Mouse (Mus musculus): ENCODE data around the gene Olfr91. TPM values are rescaled to one million over a fixed set of nuclear protein-coding genes. Genes with fewer than 3 reads are reported as not detected.
"Not testable (repeated sequence)": the region's sequence is repeated elsewhere in the genome, so short reads cannot be mapped to it uniquely, and the experiment has no call there.

Gene Olfr91
- polyA plus RNA-seq (2012; fragmentation: generic; extraction: Trizol), result not detected

DNA sequence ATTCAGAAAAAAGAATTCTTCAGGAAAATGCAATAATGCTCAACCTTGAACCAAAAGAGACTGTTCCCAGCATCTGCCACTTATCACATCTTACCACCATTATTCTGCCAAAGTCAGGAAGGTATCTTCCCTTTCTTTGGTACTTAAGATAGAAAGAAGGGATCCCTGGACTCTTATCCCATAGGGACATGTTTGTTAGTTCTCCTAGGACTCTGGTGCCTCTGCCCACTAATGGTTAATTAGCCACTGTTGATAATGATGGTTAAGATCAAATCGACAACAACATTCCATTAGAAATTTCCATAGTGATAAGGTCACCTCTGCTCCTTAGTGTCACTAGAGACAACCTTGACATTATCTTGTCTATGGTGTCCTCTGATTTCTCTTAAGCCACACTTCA is at the start of gene Olfr91:
Gene Olfr91 (minus strand): TSS at position 101 of the 400 bp plus-strand sequence.
- H3K36me3 ChIP-seq (ENCODE audit: control insufficient read depth, insufficient read depth), result no peaks in the 10 kb centered on the region
- no peak within 1 kb of the TSS for H3ac ChIP-seq (ENCODE audit: control insufficient read depth, insufficient read length)
- H3K27me3 ChIP-seq (ENCODE audit: control insufficient read depth, insufficient read depth, insufficient read length), result no peaks in the 10 kb centered on the region
- H3K79me2 ChIP-seq (ENCODE audit: control insufficient read depth, insufficient read depth), result no peaks in the 10 kb centered on the region
- H3K4me2 ChIP-seq (ENCODE audit: low read depth), result no peak within 1 kb of the TSS
- H3K4me3 ChIP-seq, result no peak within 1 kb of the TSS
- TF ChIP-seq TCF12 (IDR thresholded peaks at IDR 0.05; ENCODE audit: insufficient read depth, poor library complexity, severe bottlenecking), result no peak
- TF ChIP-seq USF1 (IDR thresholded peaks at IDR 0.05; ENCODE audit: low read depth), result no peak
- no peak for TF ChIP-seq E2F4 (IDR thresholded peaks at IDR 0.05; ENCODE audit: insufficient read depth)
- no peak for TF ChIP-seq TCF3 (IDR thresholded peaks at IDR 0.05; ENCODE audit: insufficient read length, low read depth)
- TF ChIP-seq MYOD1 (IDR thresholded peaks at IDR 0.05; ENCODE audit: control insufficient read depth in 1 of 3, insufficient read length in 2 of 3, low read depth in 2 of 3), result no peak
- TF ChIP-seq CEBPB (IDR thresholded peaks at IDR 0.05; ENCODE audit: insufficient read depth, poor library complexity, severe bottlenecking), result no peak
- TF ChIP-seq MAX (IDR thresholded peaks at IDR 0.05; ENCODE audit: low read depth), result no peak
- no peak for TF ChIP-seq SRF (IDR thresholded peaks at IDR 0.05; ENCODE audit: control insufficient read depth, insufficient read length, low read depth)
- TF ChIP-seq REST (IDR thresholded peaks at IDR 0.05; ENCODE audit: insufficient read depth, insufficient read length), result no peak
- TF ChIP-seq MYOG (IDR thresholded peaks at IDR 0.05; ENCODE audit: control insufficient read depth in 1 of 3, insufficient read depth in 1 of 3, insufficient read length in 2 of 3, low read depth in 2 of 3), result no peak
- no peak for TF ChIP-seq POLR2AphosphoS2 (IDR thresholded peaks at IDR 0.05; ENCODE audit: insufficient read length, low read depth)
- TF ChIP-seq POLR2A (IDR thresholded peaks at IDR 0.05; ENCODE audit: insufficient read length, low read depth), result no peak

- not testable (repeated sequence) for H3K79me2 ChIP-seq (ENCODE audit: control insufficient read depth, insufficient read depth); H3K27me3 ChIP-seq (ENCODE audit: control insufficient read depth, insufficient read depth, insufficient read length); H3ac ChIP-seq (ENCODE audit: control insufficient read depth, insufficient read length); H3K4me2 ChIP-seq (ENCODE audit: low read depth); H3K36me3 ChIP-seq (ENCODE audit: control insufficient read depth, insufficient read depth); H3K4me3 ChIP-seq
Measured at GRCm38 (mm10) chr17:37131366-37131765, 33.3 kb upstream of the Olfr91 start.

DNA sequence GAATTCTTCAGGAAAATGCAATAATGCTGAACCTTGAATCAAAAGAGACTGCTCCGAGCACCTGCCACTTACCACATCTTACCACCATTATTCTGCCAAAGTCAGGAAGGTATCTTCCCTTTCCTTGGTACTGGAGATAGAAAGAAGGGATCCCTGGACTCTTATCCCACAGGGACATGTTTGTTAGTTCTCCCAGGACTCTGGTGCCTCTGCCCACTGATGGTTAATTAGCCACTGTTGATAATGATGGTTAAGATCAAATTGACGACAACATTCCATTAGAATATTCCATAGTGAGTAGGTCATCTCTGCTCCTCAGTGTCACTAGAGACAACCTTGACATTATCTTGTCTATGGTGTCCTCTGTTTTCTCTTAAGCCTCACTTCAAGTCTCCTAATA is 21.9 kb upstream of the Olfr91 start, which contains the start of gene Olfr92:
Gene Olfr92 (minus strand): TSS at position 101 of the 400 bp plus-strand sequence.
- Histone ChIP-seq H3K79me2 (ENCODE audit: control insufficient read depth, insufficient read depth) (no peaks in the 10 kb centered on the region), H3ac (ENCODE audit: control insufficient read depth, insufficient read length) (no peak within 1 kb of the TSS), H3K4me2 (ENCODE audit: low read depth) (no peak within 1 kb of the TSS), H3K4me3 (no peak within 1 kb of the TSS), H3K36me3 (ENCODE audit: control insufficient read depth, insufficient read depth) (no peaks in the 10 kb centered on the region), H3K27me3 (ENCODE audit: control insufficient read depth, insufficient read depth, insufficient read length) (no peaks in the 10 kb centered on the region)
- no peak for TF ChIP-seq MYOD1 (IDR thresholded peaks at IDR 0.05; ENCODE audit: control insufficient read depth in 1 of 3, insufficient read length in 2 of 3, low read depth in 2 of 3)
- TF ChIP-seq MAX (IDR thresholded peaks at IDR 0.05; ENCODE audit: low read depth), result no peak
- no peak for TF ChIP-seq TCF12 (IDR thresholded peaks at IDR 0.05; ENCODE audit: insufficient read depth, poor library complexity, severe bottlenecking)
- TF ChIP-seq E2F4 (IDR thresholded peaks at IDR 0.05; ENCODE audit: insufficient read depth), result no peak
- TF ChIP-seq CEBPB (IDR thresholded peaks at IDR 0.05; ENCODE audit: insufficient read depth, poor library complexity, severe bottlenecking), result no peak
- no peak for TF ChIP-seq POLR2AphosphoS2 (IDR thresholded peaks at IDR 0.05; ENCODE audit: insufficient read length, low read depth)
- no peak for TF ChIP-seq POLR2A (IDR thresholded peaks at IDR 0.05; ENCODE audit: insufficient read length, low read depth)
- TF ChIP-seq REST (IDR thresholded peaks at IDR 0.05; ENCODE audit: insufficient read depth, insufficient read length), result no peak
- no peak for TF ChIP-seq SRF (IDR thresholded peaks at IDR 0.05; ENCODE audit: control insufficient read depth, insufficient read length, low read depth)
- TF ChIP-seq USF1 (IDR thresholded peaks at IDR 0.05; ENCODE audit: low read depth), result no peak
- TF ChIP-seq MYOG (IDR thresholded peaks at IDR 0.05; ENCODE audit: control insufficient read depth in 1 of 3, insufficient read depth in 1 of 3, insufficient read length in 2 of 3, low read depth in 2 of 3), result no peak
- TF ChIP-seq TCF3 (IDR thresholded peaks at IDR 0.05; ENCODE audit: insufficient read length, low read depth), result no peak

DNA sequence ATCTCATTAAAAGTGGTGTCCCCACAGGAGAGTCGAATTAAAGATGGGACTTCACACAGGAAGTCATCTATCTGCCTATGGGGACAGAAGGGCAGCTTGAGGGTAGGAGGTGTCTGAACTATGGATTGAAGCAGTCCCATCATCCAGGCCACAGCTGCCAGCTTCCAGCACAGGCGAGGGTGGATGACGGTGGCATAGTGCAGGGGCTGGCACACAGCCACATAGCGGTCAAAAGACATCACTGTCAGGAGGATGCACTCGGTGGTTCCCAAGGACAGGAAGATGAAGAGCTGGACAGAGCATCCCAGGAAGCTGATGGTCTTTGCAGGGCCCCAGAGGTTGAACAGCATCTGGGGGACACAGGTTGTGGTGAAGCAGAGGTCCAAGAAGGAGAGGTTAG is 4.8 kb downstream of the Olfr91 start:
- Histone ChIP-seq H3K4me2 (ENCODE audit: low read depth) (no peak overlapping the region), H3K4me3 (no peak overlapping the region), H3K36me3 (ENCODE audit: control insufficient read depth, insufficient read depth) (no peaks in the 10 kb centered on the region), H3K27me3 (ENCODE audit: control insufficient read depth, insufficient read depth, insufficient read length) (no peaks in the 10 kb centered on the region), H3K79me2 (ENCODE audit: control insufficient read depth, insufficient read depth) (no peaks in the 10 kb centered on the region), H3ac (ENCODE audit: control insufficient read depth, insufficient read length) (no peak overlapping the region)
- TF ChIP-seq POLR2AphosphoS2 (IDR thresholded peaks at IDR 0.05; ENCODE audit: insufficient read length, low read depth) (no peak), TCF3 (IDR thresholded peaks at IDR 0.05; ENCODE audit: insufficient read length, low read depth) (no peak), MYOD1 (IDR thresholded peaks at IDR 0.05; ENCODE audit: control insufficient read depth in 1 of 3, insufficient read length in 2 of 3, low read depth in 2 of 3) (no peak), POLR2A (IDR thresholded peaks at IDR 0.05; ENCODE audit: insufficient read length, low read depth) (no peak), CEBPB (IDR thresholded peaks at IDR 0.05; ENCODE audit: insufficient read depth, poor library complexity, severe bottlenecking) (no peak), MAX (IDR thresholded peaks at IDR 0.05; ENCODE audit: low read depth) (no peak), TCF12 (IDR thresholded peaks at IDR 0.05; ENCODE audit: insufficient read depth, poor library complexity, severe bottlenecking) (no peak), SRF (IDR thresholded peaks at IDR 0.05; ENCODE audit: control insufficient read depth, insufficient read length, low read depth) (no peak), E2F4 (IDR thresholded peaks at IDR 0.05; ENCODE audit: insufficient read depth) (no peak)

DNA sequence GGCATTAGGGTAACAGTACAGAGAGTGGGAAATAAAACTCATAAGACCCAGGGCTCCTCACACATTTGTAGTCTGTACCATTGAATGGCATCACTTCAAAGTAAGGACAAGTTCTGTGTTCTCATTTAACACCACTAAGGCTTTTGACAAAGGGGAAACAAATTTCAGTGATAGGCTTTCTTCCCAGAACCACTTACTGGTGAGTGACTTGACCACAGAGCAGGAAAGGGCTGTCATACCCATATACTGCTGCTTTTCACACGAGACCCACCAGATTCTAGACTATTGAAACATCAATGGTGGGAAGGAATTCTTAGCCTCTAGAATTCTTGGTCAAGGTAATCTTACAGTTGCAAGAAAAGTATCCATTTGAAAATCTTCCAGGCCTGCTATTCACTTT is 5.9 kb downstream of the Olfr91 start:
- H3K4me2 ChIP-seq (ENCODE audit: low read depth), result no peak overlapping the region
- H3K79me2 ChIP-seq (ENCODE audit: control insufficient read depth, insufficient read depth), result no peaks in the 10 kb centered on the region
- TF ChIP-seq SRF (IDR thresholded peaks at IDR 0.05; ENCODE audit: control insufficient read depth, insufficient read length, low read depth) (no peak), MYOD1 (IDR thresholded peaks at IDR 0.05; ENCODE audit: control insufficient read depth in 1 of 3, insufficient read length in 2 of 3, low read depth in 2 of 3) (no peak), MAX (IDR thresholded peaks at IDR 0.05; ENCODE audit: low read depth) (no peak), E2F4 (IDR thresholded peaks at IDR 0.05; ENCODE audit: insufficient read depth) (no peak), CEBPB (IDR thresholded peaks at IDR 0.05; ENCODE audit: insufficient read depth, poor library complexity, severe bottlenecking) (no peak), TCF3 (IDR thresholded peaks at IDR 0.05; ENCODE audit: insufficient read length, low read depth) (no peak), TCF12 (IDR thresholded peaks at IDR 0.05; ENCODE audit: insufficient read depth, poor library complexity, severe bottlenecking) (no peak), USF1 (IDR thresholded peaks at IDR 0.05; ENCODE audit: low read depth) (no peak), POLR2AphosphoS2 (IDR thresholded peaks at IDR 0.05; ENCODE audit: insufficient read length, low read depth) (no peak), REST (IDR thresholded peaks at IDR 0.05; ENCODE audit: insufficient read depth, insufficient read length) (no peak), POLR2A (IDR thresholded peaks at IDR 0.05; ENCODE audit: insufficient read length, low read depth) (no peak), MYOG (IDR thresholded peaks at IDR 0.05; ENCODE audit: control insufficient read depth in 1 of 3, insufficient read depth in 1 of 3, insufficient read length in 2 of 3, low read depth in 2 of 3) (no peak)
- no peak overlapping the region for H3ac ChIP-seq (ENCODE audit: control insufficient read depth, insufficient read length)
- H3K4me3 ChIP-seq, result no peak overlapping the region
- H3K36me3 ChIP-seq (ENCODE audit: control insufficient read depth, insufficient read depth), result no peaks in the 10 kb centered on the region
- no peaks in the 10 kb centered on the region for H3K27me3 ChIP-seq (ENCODE audit: control insufficient read depth, insufficient read depth, insufficient read length)

All from myocyte (in vitro differentiated cells).